Mouse (Mus musculus) heart, embryonic 14.5 days (tissue): ENCODE data around the gene Defa20. TPM values are rescaled to one million over a fixed set of nuclear protein-coding genes. Genes with fewer than 3 reads are reported as not detected.
"Not testable (repeated sequence)": the region's sequence is repeated elsewhere in the genome, so short reads cannot be mapped to it uniquely, and the experiment has no call there.

Source experiments
- ATAC-seq: fragments of 200-750 bp; cut with Nextera tagmentation; 2 replicates; pipeline ENCODE4 v1.8.0; 2017; ENCODE audit warnings: low read depth, moderate TSS enrichment; ENCODE audit not compliant: insufficient number of reproducible peaks, insufficient read depth, low FRiP score
- H3K27ac ChIP-seq, 2 experiments: fragments of 200-500 bp in 1 of 2; fragments of 300-500 bp in 1 of 2; sonication (generic) in 1 of 2; replicated peaks in 1 of 2; 2 replicates each; pipeline ENCODE4 v1.5.1; 2012 to 2014; ENCODE audit warnings: low read depth in 2 of 2, low read length in 2 of 2, control low read depth in 1 of 2, mild to moderate bottlenecking in 1 of 2, mixed read lengths in 1 of 2; ENCODE audit not compliant: control insufficient read depth in 1 of 2, insufficient read depth in 1 of 2
- H3K27me3 ChIP-seq: fragments of 300-500 bp; sonication (generic); 2 replicates; pipeline ENCODE4 v1.6.1; 2014; ENCODE audit warnings: mild to moderate bottlenecking, low read length, control low read depth; ENCODE audit not compliant: control insufficient read depth, insufficient read depth
- H3K36me3 ChIP-seq: fragments of 300-500 bp; sonication (generic); 2 replicates; pipeline ENCODE4 v1.6.1; 2014; ENCODE audit warnings: mild to moderate bottlenecking, control low read depth, low read length, mixed read lengths; ENCODE audit not compliant: control insufficient read depth, insufficient read depth
- H3K4me1 ChIP-seq, 2 experiments: fragments of 200-500 bp in 1 of 2; fragments of 300-500 bp in 1 of 2; sonication (generic) in 1 of 2; 2 replicates each; pipeline ENCODE4 v1.6.1; 2012 to 2014; ENCODE audit warnings: low read length in 2 of 2, control low read depth in 1 of 2, mixed read lengths in 1 of 2; ENCODE audit not compliant: control insufficient read depth in 2 of 2, insufficient read depth in 2 of 2
- H3K4me2 ChIP-seq: fragments of 300-500 bp; sonication (generic); 2 replicates; pipeline ENCODE4 v1.6.1; 2014; ENCODE audit warnings: mild to moderate bottlenecking, low read length
- H3K4me3 ChIP-seq, 2 experiments: fragments of 200-500 bp in 1 of 2; fragments of 300-500 bp in 1 of 2; sonication (generic) in 1 of 2; 2 replicates each; pipeline ENCODE4 v1.5.1; 2012 to 2014; ENCODE audit warnings: low read length in 2 of 2, mild to moderate bottlenecking in 2 of 2, control low read depth in 1 of 2, low read depth in 1 of 2, moderate library complexity in 1 of 2; ENCODE audit not compliant: control insufficient read depth in 1 of 2, insufficient read depth in 1 of 2
- H3K9ac ChIP-seq: fragments of 300-500 bp; sonication (generic); 2 replicates; pipeline ENCODE4 v1.6.1; 2014; ENCODE audit warnings: mild to moderate bottlenecking, low read length
- H3K9me3 ChIP-seq: fragments of 300-500 bp; sonication (generic); 2 replicates; pipeline ENCODE4 v1.6.1; 2016; ENCODE audit warnings: low read length, control low read depth; ENCODE audit not compliant: control insufficient read depth
- WGBS: fragments of 180-500 bp; shearing (Covaris S2); extraction: QIAGEN DNeasy Blood & Tissue Kit; methylation state at CpG from one replicate; pipeline ENCODE4 v1.1.7; 2014; 5-methylcytosine and 5-hydroxymethylcytosine counted together
- polyA plus RNA-seq: library from polyadenylated mRNA; unstranded; fragments of >200 nt; fragmentation: Nextera tagmentation; extraction: Ambion mirVana; gene quantifications from 2 replicates; pipeline ENCODE4 v1.2.1, GENCODE M21; 2014

Defa20 gene
- polyA plus RNA-seq, result not detected in 2 replicates

DNA sequence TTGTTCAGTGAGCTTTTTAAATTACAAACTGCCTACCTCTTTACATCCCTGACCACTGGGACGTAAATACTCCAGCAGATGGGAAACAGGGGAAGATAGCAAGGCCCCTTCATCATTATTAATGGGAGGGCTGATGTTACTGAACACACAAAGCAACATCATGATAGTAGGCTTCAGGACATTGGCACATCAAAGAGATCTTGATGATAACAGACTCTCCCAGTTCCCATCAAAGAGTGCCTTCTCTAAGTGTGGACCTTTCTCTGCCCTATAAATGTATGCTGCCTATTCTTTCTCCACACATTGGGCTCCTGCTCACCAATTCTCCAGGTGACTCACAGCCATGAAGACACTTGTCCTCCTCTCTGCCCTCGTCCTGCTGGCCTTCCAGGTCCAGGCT is at the start of gene Defa20:
Defa20 (plus strand) TSS at position 301 of the 400 bp plus-strand sequence.
- H3K4me1 ChIP-seq, result not testable (repeated sequence)
- no CpG with 5 or more reads among the region's 2 CpGs for WGBS

DNA sequence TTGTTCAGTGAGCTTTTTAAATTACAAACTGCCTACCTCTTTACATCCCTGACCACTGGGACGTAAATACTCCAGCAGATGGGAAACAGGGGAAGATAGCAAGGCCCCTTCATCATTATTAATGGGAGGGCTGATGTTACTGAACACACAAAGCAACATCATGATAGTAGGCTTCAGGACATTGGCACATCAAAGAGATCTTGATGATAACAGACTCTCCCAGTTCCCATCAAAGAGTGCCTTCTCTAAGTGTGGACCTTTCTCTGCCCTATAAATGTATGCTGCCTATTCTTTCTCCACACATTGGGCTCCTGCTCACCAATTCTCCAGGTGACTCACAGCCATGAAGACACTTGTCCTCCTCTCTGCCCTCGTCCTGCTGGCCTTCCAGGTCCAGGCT is 19.7 kb downstream of the Defa20 start, which contains the start of gene Defa32:
Defa32 (plus strand) TSS at position 301 of the 400 bp plus-strand sequence.
- not testable (repeated sequence) for H3K9ac ChIP-seq, H3K27ac ChIP-seq

More for the DNA sequence above, at the start of gene Defa20:
- not testable (repeated sequence) for H3K27ac ChIP-seq, H3K4me3 ChIP-seq, H3K4me2 ChIP-seq, H3K27me3 ChIP-seq, H3K9ac ChIP-seq, H3K36me3 ChIP-seq, ATAC-seq, H3K9me3 ChIP-seq

More for the DNA sequence above, 19.7 kb downstream of the Defa20 start, which contains the start of gene Defa32:
- H3K4me2 ChIP-seq, H3K36me3 ChIP-seq, H3K27me3 ChIP-seq, H3K4me3 ChIP-seq, H3K9me3 ChIP-seq, H3K4me1 ChIP-seq, ATAC-seq: not testable (repeated sequence)
- WGBS, result no CpG with 5 or more reads among the region's 2 CpGs

Other genes starting within 250 kb of the Defa20 start
- not detected in 2 replicates for gene Defa27, start 193.7 kb upstream of the Defa20 start, polyA plus RNA-seq
- not detected in 2 replicates for gene Defa29, start 182.2 kb upstream of the Defa20 start, polyA plus RNA-seq
- gene Defa2, start 130.7 kb upstream of the Defa20 start, polyA plus RNA-seq, result not detected in 2 replicates
- not detected in 2 replicates for gene Defa33, start 117.4 kb upstream of the Defa20 start, polyA plus RNA-seq
- not detected in 2 replicates for gene Defa36, start 81.8 kb upstream of the Defa20 start, polyA plus RNA-seq
- gene Gm7849, start 52.7 kb upstream of the Defa20 start, polyA plus RNA-seq, result not detected in 2 replicates
- not detected in 2 replicates for gene Defa32, start 19.8 kb downstream of the Defa20 start, polyA plus RNA-seq
- not detected in 2 replicates for gene Defa37, start 56.1 kb downstream of the Defa20 start, polyA plus RNA-seq
- not detected in 2 replicates for gene Defa28, start 73.7 kb downstream of the Defa20 start, polyA plus RNA-seq
- gene Gm7861, start 85.2 kb downstream of the Defa20 start, polyA plus RNA-seq, result not detected in 2 replicates
- gene Defa26, start 108.9 kb downstream of the Defa20 start, polyA plus RNA-seq, result not detected in 2 replicates
- not detected in 2 replicates for gene Defa17, start 146.5 kb downstream of the Defa20 start, polyA plus RNA-seq
- not detected in 2 replicates for gene Defa34, start 156.5 kb downstream of the Defa20 start, polyA plus RNA-seq
- gene AY761184, start 194.4 kb downstream of the Defa20 start, polyA plus RNA-seq, result not detected in 2 replicates
- gene Defa24, start 225.2 kb downstream of the Defa20 start, polyA plus RNA-seq, result not detected in 2 replicates